Mouse (Mus musculus): ENCODE results near the gene Med12l.

GRCm38 (mm10) chr3:59228730-59229551 is 223.3 kb downstream of the Med12l start:
- TF ChIP-seq CTCF (IDR thresholded peaks at IDR 0.05; ENCODE audit: low read depth, low read length) (no peak), POLR2A (IDR thresholded peaks at IDR 0.05; ENCODE audit: insufficient read depth, low read length) (no peak)
